Mouse (Mus musculus) cerebellum, postnatal 10 days (tissue): Measurements from ENCODE around the gene Stk33.

Experiments
- DNase-seq, 2 experiments: peaks; one replicate each; pipeline ENCODE4 v3.0.0; 2021; ENCODE audit warnings: mixed read lengths in 2 of 2

Gene Stk33

DNA sequence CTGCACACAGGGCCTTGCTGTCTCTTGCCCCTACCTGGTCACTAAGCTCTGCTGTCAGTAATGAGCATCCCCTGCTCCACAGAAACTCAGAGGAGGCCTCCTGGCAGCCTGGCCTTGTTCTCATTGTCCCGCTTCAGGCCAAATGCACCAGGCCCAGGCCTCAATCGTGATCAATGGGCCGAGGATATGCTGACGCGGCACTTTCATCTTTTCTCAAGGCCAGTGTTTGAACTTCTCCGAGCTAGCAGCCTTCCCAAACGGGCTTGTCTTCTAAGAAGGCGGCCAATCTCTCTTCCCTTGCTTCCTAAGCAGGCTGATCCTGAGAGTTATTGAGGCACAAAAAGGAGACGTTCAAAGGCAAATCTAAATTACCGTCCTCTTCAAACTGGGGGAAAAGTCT lies 200.2 kb downstream of the Stk33 start:
- DNase-seq: no peak

DNA sequence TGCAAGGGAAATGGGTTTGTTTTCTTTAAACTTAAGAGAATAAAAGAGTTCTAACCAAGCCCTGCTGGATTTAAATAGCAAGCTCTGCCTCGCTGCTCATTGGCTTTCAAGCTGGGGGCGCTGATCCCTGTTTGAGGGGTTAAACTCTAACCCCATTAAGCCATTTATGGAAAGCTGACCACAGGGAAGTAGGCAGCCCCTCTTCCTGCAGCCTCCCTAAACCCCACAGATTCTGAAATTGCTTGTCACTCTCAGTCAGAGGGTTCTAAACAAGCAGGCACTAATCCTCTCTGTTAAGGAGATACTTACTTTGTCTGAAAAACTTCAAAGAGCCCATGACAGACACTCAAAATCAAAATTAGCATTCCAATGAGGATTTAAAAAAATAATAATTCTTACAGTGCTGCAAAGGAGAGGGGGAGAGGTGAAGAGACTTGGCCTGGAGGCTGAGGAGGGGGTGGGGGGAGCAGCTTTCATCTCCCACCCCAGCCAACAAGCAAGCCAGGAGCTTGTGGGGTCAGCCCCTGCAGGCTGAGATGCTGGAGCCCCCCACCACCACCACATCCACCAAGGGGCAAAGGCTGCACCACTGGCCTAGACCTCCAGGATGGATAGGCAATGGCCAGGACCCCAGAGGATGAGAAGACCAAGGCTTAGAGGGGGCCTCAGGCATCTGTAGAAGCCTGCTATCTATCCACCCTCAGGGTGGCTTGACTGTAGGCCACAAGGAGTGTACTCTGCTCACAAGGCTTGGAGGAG lies 203.8 kb downstream of the Stk33 start:
- no peak for DNase-seq

DNA sequence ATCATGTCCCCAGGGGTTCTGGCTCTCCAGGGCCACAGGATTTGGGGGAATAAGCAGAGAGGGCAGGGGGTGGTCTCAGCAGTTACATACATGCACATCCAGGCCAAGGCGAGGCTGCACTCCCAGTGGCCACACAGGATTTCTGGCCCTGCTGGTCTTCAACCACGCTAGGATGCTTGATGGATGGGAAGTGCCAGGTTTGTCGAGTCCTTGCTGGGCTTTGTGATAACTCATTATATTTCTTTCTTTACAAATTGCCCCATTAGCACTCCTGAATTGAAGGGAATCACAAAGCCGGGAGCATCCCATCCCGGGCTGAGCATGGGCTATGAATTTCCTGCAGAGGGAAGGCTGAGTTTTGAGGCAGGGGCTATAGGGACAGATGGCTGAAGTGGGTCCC lies 204.4 kb downstream of the Stk33 start:
- no peak for DNase-seq

DNA sequence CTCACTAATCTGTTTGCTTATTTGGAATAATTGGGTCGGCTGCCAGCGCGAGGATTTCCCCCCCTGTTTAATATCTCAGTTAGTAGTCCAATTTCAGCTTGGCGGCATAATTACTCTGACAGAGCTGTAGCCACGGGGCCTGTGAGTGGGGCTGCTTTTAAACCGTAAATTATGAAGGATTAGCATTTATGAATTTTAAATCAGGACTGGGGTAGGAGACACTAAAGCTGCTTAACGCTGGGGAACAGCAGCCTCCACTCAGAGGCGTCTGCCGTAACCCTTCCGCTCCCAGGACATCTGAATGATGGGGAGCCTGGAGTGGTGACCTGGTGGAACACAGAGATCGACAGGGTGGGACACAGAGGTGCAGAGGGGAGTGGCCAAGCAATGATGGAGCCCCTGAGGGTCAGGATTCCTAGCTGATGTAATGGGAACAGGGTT lies 207.0 kb downstream of the Stk33 start:
- DNase-seq: peak; percentile 67 to 78

DNA sequence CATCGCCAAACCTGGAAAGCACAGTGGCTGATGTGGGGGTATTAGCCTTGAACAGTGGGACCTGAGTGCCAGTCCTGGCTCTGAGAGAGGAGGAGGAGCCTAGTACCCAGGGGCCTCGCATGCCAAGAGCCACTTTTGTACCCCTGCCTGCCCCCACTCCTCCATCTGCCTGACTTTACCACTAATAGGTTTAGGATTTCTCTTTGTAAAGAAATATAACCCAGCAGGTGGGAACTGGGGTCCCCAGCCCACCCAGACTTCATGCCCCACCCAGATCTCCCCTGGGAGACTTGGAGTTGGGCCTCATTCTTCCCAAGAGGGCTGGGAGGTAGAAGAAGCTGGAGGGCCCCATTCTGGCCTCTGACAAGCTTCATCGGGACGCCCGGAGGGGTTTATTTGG lies 207.6 kb downstream of the Stk33 start:
- peak in 1 of 2 experiments; percentile 20 for DNase-seq

DNA sequence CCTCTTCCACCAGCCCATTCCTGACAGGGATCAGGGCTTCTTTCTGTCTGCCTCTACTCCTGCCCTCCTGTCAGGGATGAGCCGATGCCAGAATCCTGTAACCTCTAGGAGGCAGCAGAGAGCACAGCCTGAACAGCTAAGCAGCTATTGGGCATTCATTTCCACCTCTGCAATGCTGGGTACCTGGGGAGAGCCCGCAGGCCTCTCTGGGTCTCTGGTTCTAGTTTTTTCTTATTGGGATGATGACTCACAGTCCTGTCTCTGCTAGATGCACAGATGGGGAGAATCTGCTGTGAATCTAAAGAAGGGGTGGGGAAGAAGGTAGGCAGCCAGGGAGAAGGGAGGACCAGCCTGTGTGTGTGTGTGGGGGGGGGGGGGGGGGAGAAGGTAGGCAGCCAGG lies 208.1 kb downstream of the Stk33 start:
- DNase-seq: peak; percentile 90 to 92
